Mouse (Mus musculus) thymus, postnatal 10 days (tissue): ENCODE measurements around the gene Tshz2.

Source experiments
- DNase-seq, 2 experiments: peaks; one replicate each; pipeline ENCODE4 v3.0.0; 2021; ENCODE audit warnings: low spot score in 2 of 2

Gene Tshz2

GRCm38 (mm10) chr2:169699862-169700511 lies 67.2 kb downstream of the Tshz2 start:
- DNase-seq, result no peak

- no peak for DNase-seq
Measured at GRCm38 (mm10) chr2:169702725-169703486, 70.1 kb downstream of the Tshz2 start.

- DNase-seq, result no peak
Measured at GRCm38 (mm10) chr2:169721793-169722326, 89.0 kb downstream of the Tshz2 start.

GRCm38 (mm10) chr2:169722341-169722740 lies 89.5 kb downstream of the Tshz2 start:
- DNase-seq, result no peak

GRCm38 (mm10) chr2:169723645-169724462 lies 91.0 kb downstream of the Tshz2 start:
- no peak for DNase-seq

- DNase-seq, result no peak
Measured at GRCm38 (mm10) chr2:169728651-169729280, 96.0 kb downstream of the Tshz2 start.

GRCm38 (mm10) chr2:169730551-169730996 lies 97.8 kb downstream of the Tshz2 start:
- no peak for DNase-seq

GRCm38 (mm10) chr2:169734053-169734452 lies 101.2 kb downstream of the Tshz2 start:
- no peak for DNase-seq

- no peak for DNase-seq
Measured at GRCm38 (mm10) chr2:169735475-169736406, 102.9 kb downstream of the Tshz2 start.

GRCm38 (mm10) chr2:169740996-169741395 lies 108.2 kb downstream of the Tshz2 start:
- DNase-seq, result no peak

- DNase-seq, result no peak
Measured at GRCm38 (mm10) chr2:169742791-169743190, 110.0 kb downstream of the Tshz2 start.

GRCm38 (mm10) chr2:169743294-169743693 lies 110.5 kb downstream of the Tshz2 start:
- no peak for DNase-seq

GRCm38 (mm10) chr2:169743910-169744309 lies 111.1 kb downstream of the Tshz2 start:
- DNase-seq, result no peak

- no peak for DNase-seq
Measured at GRCm38 (mm10) chr2:169747114-169747642, 114.4 kb downstream of the Tshz2 start.

- no peak for DNase-seq
Measured at GRCm38 (mm10) chr2:169749331-169749945, 116.6 kb downstream of the Tshz2 start.

GRCm38 (mm10) chr2:169750574-169751491 lies 118.0 kb downstream of the Tshz2 start:
- no peak for DNase-seq

GRCm38 (mm10) chr2:169752126-169752525 lies 119.3 kb downstream of the Tshz2 start:
- DNase-seq, result no peak

- no peak for DNase-seq
Measured at GRCm38 (mm10) chr2:169753432-169753831, 120.6 kb downstream of the Tshz2 start.

GRCm38 (mm10) chr2:169755091-169755490 lies 122.3 kb downstream of the Tshz2 start:
- DNase-seq, result no peak
